Mouse (Mus musculus): ENCODE measurements around the gene Spock2. TPM values are rescaled to one million over a fixed set of nuclear protein-coding genes. Genes with fewer than 3 reads are reported as not detected.
"Not testable (repeated sequence)": the region's sequence is repeated elsewhere in the genome, so short reads cannot be mapped to it uniquely, and the experiment has no call there.

The Spock2 gene
- polyA plus RNA-seq, 1 experiment from 2014 or later, result 3.6 TPM

- DNase-seq (ENCODE audit: low spot score) (peak; percentile 60), ATAC-seq (ENCODE audit: low FRiP score, low TSS enrichment) (peak; percentile 70)
- no peaks in the 10 kb centered on the region for H3K36me3 ChIP-seq (ENCODE audit: control insufficient read depth, insufficient read depth, low read length)
- H3K4me1 ChIP-seq (replicated peaks; ENCODE audit: control insufficient read depth, insufficient read depth), result no peaks in the 10 kb centered on the region
- no peaks in the 10 kb centered on the region for H3K27me3 ChIP-seq (ENCODE audit: control insufficient read depth, insufficient read depth, low read length)
- 22% methylated on average over 20 of the region's 22 CpGs for WGBS
- TF ChIP-seq CTCF (IDR thresholded peaks at IDR 0.05; ENCODE audit: low read depth) (no peak), EP300 (optimal IDR thresholded peaks at IDR 0.05) (no peak)
- peak overlapping the region; percentile 36; the same call in 1 of the 2 replicates for H3K4me2 ChIP-seq (replicated peaks; ENCODE audit: low read depth)
- H3K9me3 ChIP-seq (ENCODE audit: control insufficient read depth, low read length), result no peaks in the 10 kb centered on the region
- no peak overlapping the region for H3K4me3 ChIP-seq (ENCODE audit: low read depth, low read length)
- no peak overlapping the region for H3K9ac ChIP-seq (ENCODE audit: low read length)
- H3K27ac ChIP-seq (replicated peaks), result no peak overlapping the region
These were observed 19.7 kb downstream of the Spock2 start for GRCm38 (mm10) chr10:60125529-60126327.

DNA sequence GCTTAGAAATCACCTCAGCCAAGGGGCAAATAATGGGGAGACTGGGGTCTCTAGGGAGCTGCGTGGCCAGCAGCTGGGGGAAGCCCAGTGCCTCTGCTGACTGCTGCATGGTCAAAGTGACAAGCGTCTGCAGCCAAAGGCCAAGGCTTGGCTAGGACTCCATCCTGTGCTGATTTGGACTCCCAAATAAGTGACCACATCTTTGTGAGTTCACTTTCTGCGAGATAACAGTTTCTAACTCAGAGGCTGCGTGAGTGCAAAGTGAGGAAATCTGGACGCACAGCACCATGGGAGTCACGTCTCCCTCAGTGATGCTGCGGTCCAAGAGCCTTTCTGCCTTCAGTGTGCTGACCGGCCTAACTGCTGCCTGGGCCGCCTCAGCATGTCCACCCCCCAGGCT lies 22.3 kb downstream of the Spock2 start:
- no peaks in the 10 kb centered on the region for H3K27me3 ChIP-seq (ENCODE audit: control insufficient read depth, insufficient read depth, low read length)
- no peak overlapping the region for H3K4me3 ChIP-seq (ENCODE audit: low read depth, low read length)
- TF ChIP-seq EP300 (optimal IDR thresholded peaks at IDR 0.05) (no peak), CTCF (IDR thresholded peaks at IDR 0.05; ENCODE audit: low read depth) (no peak)
- H3K4me1 ChIP-seq (replicated peaks; ENCODE audit: control insufficient read depth, insufficient read depth), result no peaks in the 10 kb centered on the region
- H3K9me3 ChIP-seq (ENCODE audit: control insufficient read depth, low read length), result no peaks in the 10 kb centered on the region
- H3K4me2 ChIP-seq (replicated peaks; ENCODE audit: low read depth), result no peak overlapping the region
- H3K27ac ChIP-seq (replicated peaks), result no peak overlapping the region
- H3K9ac ChIP-seq (ENCODE audit: low read length), result no peak overlapping the region
- 85% methylated on average over 9 of the region's 9 CpGs for WGBS
- DNase-seq (ENCODE audit: low spot score), result no peak
- no peak for ATAC-seq (ENCODE audit: low FRiP score, low TSS enrichment)
- H3K36me3 ChIP-seq (ENCODE audit: control insufficient read depth, insufficient read depth, low read length), result no peaks in the 10 kb centered on the region

DNA sequence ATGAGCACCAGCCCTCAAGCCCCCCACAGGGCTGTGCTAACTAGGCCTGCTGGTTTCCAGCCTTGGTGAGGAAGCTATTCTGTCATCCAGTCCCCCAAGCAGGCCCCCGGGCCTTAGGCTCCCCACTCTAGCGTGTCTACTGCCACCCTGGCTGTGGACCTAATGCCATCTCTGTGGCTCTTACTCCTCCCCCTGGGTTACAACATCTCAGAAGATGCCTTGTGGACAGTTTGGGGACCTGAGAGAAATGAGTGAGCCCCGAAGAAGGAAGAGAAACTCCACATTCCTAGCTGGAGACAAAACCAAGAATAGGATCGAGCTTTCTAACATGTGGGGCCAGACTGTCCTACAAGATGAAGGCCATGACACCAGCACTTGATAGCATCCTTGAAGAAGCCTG lies 24.5 kb downstream of the Spock2 start:
- Histone ChIP-seq H3K27ac (replicated peaks) (no peak overlapping the region), H3K27me3 (ENCODE audit: control insufficient read depth, insufficient read depth, low read length) (no peaks in the 10 kb centered on the region), H3K4me1 (replicated peaks; ENCODE audit: control insufficient read depth, insufficient read depth) (no peaks in the 10 kb centered on the region), H3K4me2 (replicated peaks; ENCODE audit: low read depth) (no peak overlapping the region), H3K36me3 (ENCODE audit: control insufficient read depth, insufficient read depth, low read length) (no peaks in the 10 kb centered on the region), H3K4me3 (ENCODE audit: low read depth, low read length) (no peak overlapping the region), H3K9ac (ENCODE audit: low read length) (no peak overlapping the region), H3K9me3 (ENCODE audit: control insufficient read depth, low read length) (no peaks in the 10 kb centered on the region)
- 84% methylated on average over 4 of the region's 4 CpGs for WGBS
- ATAC-seq (ENCODE audit: low FRiP score, low TSS enrichment), result no peak
- TF ChIP-seq EP300 (optimal IDR thresholded peaks at IDR 0.05) (no peak), CTCF (IDR thresholded peaks at IDR 0.05; ENCODE audit: low read depth) (no peak)
- DNase-seq (ENCODE audit: low spot score), result no peak

DNA sequence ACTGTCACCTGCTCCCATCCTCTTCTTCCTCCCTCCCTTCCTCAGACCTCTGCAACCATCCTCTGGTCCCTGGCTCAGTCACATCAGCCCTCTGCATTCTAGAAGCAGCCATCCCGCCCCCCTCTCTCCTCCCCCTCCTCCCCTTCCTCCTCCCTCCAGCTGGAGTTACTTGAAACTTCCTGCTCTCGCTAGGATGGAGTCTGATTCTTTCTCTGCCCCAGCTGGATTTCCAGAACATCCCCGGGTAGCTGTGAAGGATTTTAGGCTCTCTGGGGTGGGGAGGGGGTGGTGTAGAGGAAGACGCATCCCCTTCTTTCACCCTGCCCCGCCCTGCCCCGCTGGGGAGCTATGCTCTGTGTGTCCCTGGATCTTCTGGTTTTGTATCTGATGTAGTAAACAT lies 27.5 kb downstream of the Spock2 start:
- no peak overlapping the region; the same call in 1 of the 2 replicates for H3K27ac ChIP-seq (replicated peaks)
- DNase-seq (ENCODE audit: low spot score) (no peak), ATAC-seq (ENCODE audit: low FRiP score, low TSS enrichment) (no peak)

DNA sequence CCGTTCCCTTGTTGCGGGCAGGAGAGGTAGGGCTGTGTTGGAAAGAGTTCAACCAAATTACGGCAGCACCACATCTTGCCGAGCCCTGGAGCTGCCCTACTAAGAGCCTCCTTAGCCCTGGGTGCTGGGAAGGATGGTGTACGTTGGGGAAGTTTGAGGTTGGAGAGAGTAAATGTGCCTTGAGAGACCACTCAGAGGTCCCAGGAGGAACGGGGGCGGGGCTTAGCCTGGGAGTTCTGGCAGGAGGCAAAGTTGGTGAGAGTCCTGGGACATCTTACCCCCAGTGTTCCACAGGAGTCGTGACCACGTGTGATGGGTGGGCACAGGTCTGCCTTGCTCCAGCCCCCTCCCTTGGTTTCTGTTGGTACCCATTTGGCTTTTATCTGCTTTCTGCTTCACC lies 28.2 kb downstream of the Spock2 start:
- H3K36me3 ChIP-seq (ENCODE audit: control insufficient read depth, insufficient read depth, low read length), result no peaks in the 10 kb centered on the region
- ATAC-seq (ENCODE audit: low FRiP score, low TSS enrichment), result no peak
- WGBS, result 45% methylated on average over 9 of the region's 9 CpGs

More for the DNA sequence above, 27.5 kb downstream of the Spock2 start:
- Histone ChIP-seq H3K4me2 (replicated peaks; ENCODE audit: low read depth) (no peak overlapping the region), H3K4me1 (replicated peaks; ENCODE audit: control insufficient read depth, insufficient read depth) (no peaks in the 10 kb centered on the region), H3K9ac (ENCODE audit: low read length) (no peak overlapping the region), H3K4me3 (ENCODE audit: low read depth, low read length) (no peak overlapping the region), H3K36me3 (ENCODE audit: control insufficient read depth, insufficient read depth, low read length) (no peaks in the 10 kb centered on the region), H3K9me3 (ENCODE audit: control insufficient read depth, low read length) (no peaks in the 10 kb centered on the region), H3K27me3 (ENCODE audit: control insufficient read depth, insufficient read depth, low read length) (no peaks in the 10 kb centered on the region)
- TF ChIP-seq EP300 (optimal IDR thresholded peaks at IDR 0.05), result no peak
- no peak for TF ChIP-seq CTCF (IDR thresholded peaks at IDR 0.05; ENCODE audit: low read depth)
- 29% methylated on average over 6 of the region's 6 CpGs for WGBS

DNA sequence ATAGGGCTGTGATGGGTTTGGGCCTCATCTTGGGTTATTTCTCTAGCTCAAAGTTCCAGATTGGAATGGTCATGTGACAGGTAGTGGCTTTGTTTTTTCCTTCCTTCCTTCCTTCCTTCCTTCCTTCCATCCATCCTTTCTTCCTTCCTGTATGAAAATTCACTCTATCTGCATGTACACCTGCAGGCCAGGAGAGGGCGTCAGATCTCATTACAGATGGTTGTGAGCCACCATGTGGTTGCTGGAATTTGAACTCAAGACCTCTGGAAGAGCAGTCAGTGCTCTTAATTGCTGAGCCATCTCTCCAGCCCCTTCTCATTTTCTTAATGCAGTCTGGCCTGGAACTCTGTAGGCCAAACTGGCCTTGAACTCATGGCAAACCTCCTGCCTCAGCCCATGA lies 30.0 kb downstream of the Spock2 start:
- not testable (repeated sequence) for ATAC-seq (ENCODE audit: low FRiP score, low TSS enrichment); H3K9me3 ChIP-seq (ENCODE audit: control insufficient read depth, low read length); H3K4me2 ChIP-seq (replicated peaks; ENCODE audit: low read depth); H3K4me3 ChIP-seq (ENCODE audit: low read depth, low read length); H3K4me1 ChIP-seq (replicated peaks; ENCODE audit: control insufficient read depth, insufficient read depth); H3K27ac ChIP-seq (replicated peaks); H3K9ac ChIP-seq (ENCODE audit: low read length); DNase-seq (ENCODE audit: low spot score); H3K27me3 ChIP-seq (ENCODE audit: control insufficient read depth, insufficient read depth, low read length); H3K36me3 ChIP-seq (ENCODE audit: control insufficient read depth, insufficient read depth, low read length)
- TF ChIP-seq CTCF (IDR thresholded peaks at IDR 0.05; ENCODE audit: low read depth), result peak; percentile 40
- 63% methylated on average over 1 of the region's 1 CpGs for WGBS

More for the DNA sequence above, 28.2 kb downstream of the Spock2 start:
- H3K4me1 ChIP-seq (replicated peaks; ENCODE audit: control insufficient read depth, insufficient read depth), result no peaks in the 10 kb centered on the region
- H3K9ac ChIP-seq (ENCODE audit: low read length), result no peak overlapping the region
- TF ChIP-seq EP300 (optimal IDR thresholded peaks at IDR 0.05), result no peak
- TF ChIP-seq CTCF (IDR thresholded peaks at IDR 0.05; ENCODE audit: low read depth), result no peak
- H3K27me3 ChIP-seq (ENCODE audit: control insufficient read depth, insufficient read depth, low read length), result no peaks in the 10 kb centered on the region
- no peak for DNase-seq (ENCODE audit: low spot score)
- H3K4me2 ChIP-seq (replicated peaks; ENCODE audit: low read depth), result no peak overlapping the region
- H3K9me3 ChIP-seq (ENCODE audit: control insufficient read depth, low read length), result no peaks in the 10 kb centered on the region
- no peak overlapping the region for H3K4me3 ChIP-seq (ENCODE audit: low read depth, low read length)
- no peak overlapping the region for H3K27ac ChIP-seq (replicated peaks)

All from stomach, postnatal 0 days (tissue).